Mouse (Mus musculus): ENCODE measurements around the gene Dnah7a.
"Not testable (repeated sequence)": the region's sequence is repeated elsewhere in the genome, so short reads cannot be mapped to it uniquely, and the experiment has no call there.

The Dnah7a gene

GRCm38 (mm10) chr1:53706431-53707361 lies at the start of gene Dnah7a:
Gene Dnah7a (minus strand): TSS chr1:53706784.
- in situ Hi-C loops (cut with MboI; ENCODE audit: low sequenced_read_pairs): no loop called here

- in situ Hi-C loops (cut with MboI; ENCODE audit: low sequenced_read_pairs): not testable (repeated sequence)
These were observed 46.9 kb upstream of the Dnah7a start for GRCm38 (mm10) chr1:53753501-53753900.

- in situ Hi-C loops (cut with MboI; ENCODE audit: low sequenced_read_pairs): no loop called here
These were observed 44.6 kb upstream of the Dnah7a start for GRCm38 (mm10) chr1:53751144-53751543.

- in situ Hi-C loops (cut with MboI; ENCODE audit: low sequenced_read_pairs): not testable (repeated sequence)
These were observed 44.1 kb upstream of the Dnah7a start for GRCm38 (mm10) chr1:53750697-53751096.

- in situ Hi-C loops (cut with MboI; ENCODE audit: low sequenced_read_pairs): not testable (repeated sequence)
These were observed 43.3 kb upstream of the Dnah7a start for GRCm38 (mm10) chr1:53749881-53750385.

- in situ Hi-C loops (cut with MboI; ENCODE audit: low sequenced_read_pairs): no loop called here
These were observed 42.0 kb upstream of the Dnah7a start for GRCm38 (mm10) chr1:53748571-53748970.

- in situ Hi-C loops (cut with MboI; ENCODE audit: low sequenced_read_pairs): no loop called here
These were observed 39.4 kb upstream of the Dnah7a start for GRCm38 (mm10) chr1:53746001-53746400.

GRCm38 (mm10) chr1:53741742-53742458 lies 35.3 kb upstream of the Dnah7a start:
- in situ Hi-C loops (cut with MboI; ENCODE audit: low sequenced_read_pairs): no loop called here

GRCm38 (mm10) chr1:53740777-53741336 lies 34.3 kb upstream of the Dnah7a start:
- in situ Hi-C loops (cut with MboI; ENCODE audit: low sequenced_read_pairs): no loop called here

- in situ Hi-C loops (cut with MboI; ENCODE audit: low sequenced_read_pairs): not testable (repeated sequence)
These were observed 33.6 kb upstream of the Dnah7a start for GRCm38 (mm10) chr1:53740077-53740776.

- in situ Hi-C loops (cut with MboI; ENCODE audit: low sequenced_read_pairs): no loop called here
These were observed 30.0 kb upstream of the Dnah7a start for GRCm38 (mm10) chr1:53736583-53736982.

GRCm38 (mm10) chr1:53728489-53729225 lies 22.1 kb upstream of the Dnah7a start:
- in situ Hi-C loops (cut with MboI; ENCODE audit: low sequenced_read_pairs): no loop called here

GRCm38 (mm10) chr1:53726883-53727282 lies 20.3 kb upstream of the Dnah7a start:
- in situ Hi-C loops (cut with MboI; ENCODE audit: low sequenced_read_pairs): no loop called here

GRCm38 (mm10) chr1:53721353-53721752 lies 14.8 kb upstream of the Dnah7a start:
- in situ Hi-C loops (cut with MboI; ENCODE audit: low sequenced_read_pairs): no loop called here

GRCm38 (mm10) chr1:53720601-53721351 lies 14.2 kb upstream of the Dnah7a start:
- in situ Hi-C loops (cut with MboI; ENCODE audit: low sequenced_read_pairs): no loop called here

- in situ Hi-C loops (cut with MboI; ENCODE audit: low sequenced_read_pairs): no loop called here
These were observed 9.5 kb upstream of the Dnah7a start for GRCm38 (mm10) chr1:53715966-53716515.

GRCm38 (mm10) chr1:53715446-53715845 lies 8.9 kb upstream of the Dnah7a start:
- in situ Hi-C loops (cut with MboI; ENCODE audit: low sequenced_read_pairs): no loop called here

- in situ Hi-C loops (cut with MboI; ENCODE audit: low sequenced_read_pairs): not testable (repeated sequence)
These were observed 6.8 kb upstream of the Dnah7a start for GRCm38 (mm10) chr1:53713383-53713782.

- in situ Hi-C loops (cut with MboI; ENCODE audit: low sequenced_read_pairs): no loop called here
These were observed 4.5 kb upstream of the Dnah7a start for GRCm38 (mm10) chr1:53711069-53711468.
